Mouse (Mus musculus): ENCODE results near the gene Ttll12.

DNA sequence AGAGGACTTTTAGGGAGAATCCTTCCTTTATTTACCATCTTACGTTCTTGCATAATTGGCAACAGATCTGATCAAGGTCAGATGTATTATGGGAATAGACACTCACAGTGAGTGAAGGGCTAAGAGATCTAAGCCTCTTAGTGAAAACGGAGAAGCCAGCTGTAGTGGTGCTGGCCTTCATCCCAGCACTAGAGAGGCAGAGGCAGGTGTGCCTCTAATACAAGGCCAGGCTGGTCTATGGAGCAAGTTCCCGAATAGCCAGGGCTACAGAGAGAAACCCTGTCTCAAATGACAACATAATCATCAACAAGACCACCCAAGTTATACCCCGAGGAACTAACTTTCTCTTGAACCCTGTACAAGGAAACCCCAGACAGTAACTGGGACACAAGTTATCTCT is 12.0 kb downstream of the Ttll12 start:
- TF ChIP-seq EP300 (IDR thresholded peaks at IDR 0.05; ENCODE audit: low read depth in 1 of 2, low read length in 2 of 2) (no peak), MAX (IDR thresholded peaks at IDR 0.05; ENCODE audit: low read length) (no peak), ELF1 (IDR thresholded peaks at IDR 0.05; ENCODE audit: low read depth, low read length) (no peak)
